Mouse (Mus musculus): ENCODE results near the gene Rps15.

Gene Rps15

GRCm38 (mm10) chr10:80315315-80315714 lies 23.1 kb downstream of the Rps15 start:
- DNase-seq (ENCODE audit: low read depth), result no peak

GRCm38 (mm10) chr10:80316359-80316781 lies 24.1 kb downstream of the Rps15 start:
- DNase-seq (ENCODE audit: low read depth), result no peak

GRCm38 (mm10) chr10:80317011-80317410 lies 24.8 kb downstream of the Rps15 start:
- DNase-seq (ENCODE audit: low read depth), result no peak

GRCm38 (mm10) chr10:80320340-80320760 lies 28.1 kb downstream of the Rps15 start, which contains the start of gene 2310011J03Rik:
2310011J03Rik (minus strand) TSS chr10:80320537.
- peak; percentile 96 for DNase-seq (ENCODE audit: low read depth)

GRCm38 (mm10) chr10:80321014-80321669 lies 28.9 kb downstream of the Rps15 start:
- no peak for DNase-seq (ENCODE audit: low read depth)

GRCm38 (mm10) chr10:80321670-80322581 lies 29.7 kb downstream of the Rps15 start:
- no peak for DNase-seq (ENCODE audit: low read depth)

GRCm38 (mm10) chr10:80322811-80323211 lies 30.6 kb downstream of the Rps15 start:
- DNase-seq (ENCODE audit: low read depth), result peak; percentile 49

- peak; percentile 79 for DNase-seq (ENCODE audit: low read depth)
These were observed 31.2 kb downstream of the Rps15 start for GRCm38 (mm10) chr10:80323261-80324119.

GRCm38 (mm10) chr10:80324120-80325037 lies 32.1 kb downstream of the Rps15 start:
- DNase-seq (ENCODE audit: low read depth), result no peak

- no peak for DNase-seq (ENCODE audit: low read depth)
These were observed 32.8 kb downstream of the Rps15 start for GRCm38 (mm10) chr10:80325045-80325444.

- peak; percentile 96 for DNase-seq (ENCODE audit: low read depth)
These were observed 37.2 kb downstream of the Rps15 start, which contains the start of the genes Pcsk4 and Reep6 for GRCm38 (mm10) chr10:80329273-80330081. Pcsk4 (minus strand) TSS chr10:80329498. Reep6 (plus strand) TSS chr10:80329953.

GRCm38 (mm10) chr10:80330084-80330483 lies 37.8 kb downstream of the Rps15 start:
- DNase-seq (ENCODE audit: low read depth), result no peak

- DNase-seq (ENCODE audit: low read depth), result no peak
These were observed 38.6 kb downstream of the Rps15 start for GRCm38 (mm10) chr10:80330888-80331287.

- no peak for DNase-seq (ENCODE audit: low read depth)
These were observed 39.6 kb downstream of the Rps15 start for GRCm38 (mm10) chr10:80331636-80332524.

- DNase-seq (ENCODE audit: low read depth), result peak; percentile 69
These were observed 40.3 kb downstream of the Rps15 start for GRCm38 (mm10) chr10:80332525-80332989.

GRCm38 (mm10) chr10:80336263-80336662 lies 44.0 kb downstream of the Rps15 start:
- no peak for DNase-seq (ENCODE audit: low read depth)

- peak; percentile 93 for DNase-seq (ENCODE audit: low read depth)
These were observed 47.9 kb downstream of the Rps15 start for GRCm38 (mm10) chr10:80339941-80340750.

GRCm38 (mm10) chr10:80341026-80341425 lies 48.8 kb downstream of the Rps15 start:
- no peak for DNase-seq (ENCODE audit: low read depth)
